Mouse (Mus musculus) small intestine, adult 2 months (tissue): Measurements from ENCODE around the gene Hcn3. TPM values are rescaled to one million over a fixed set of nuclear protein-coding genes. Genes with fewer than 3 reads are reported as not detected.

Experiments
- H3K27ac ChIP-seq: fragments of 200-500 bp; 2 replicates; pipeline ENCODE4 v1.5.1; 2012; ENCODE audit warnings: low read depth, low read length, control low read depth, inconsistent platforms; ENCODE audit not compliant: insufficient read depth
- H3K27me3 ChIP-seq: fragments of 200-500 bp; 2 replicates; pipeline ENCODE4 v1.6.1; 2012; ENCODE audit warnings: mild to moderate bottlenecking, moderate library complexity, low read length, inconsistent platforms; ENCODE audit not compliant: control insufficient read depth, insufficient read depth
- H3K36me3 ChIP-seq: fragments of 200-500 bp; 2 replicates; pipeline ENCODE4 v1.6.1; 2012; ENCODE audit warnings: mild to moderate bottlenecking, low read length, control low read depth, inconsistent platforms; ENCODE audit not compliant: control insufficient read depth, insufficient read depth
- H3K4me1 ChIP-seq: fragments of 200-500 bp; 2 replicates; pipeline ENCODE4 v1.6.1; 2012; ENCODE audit warnings: low read length, inconsistent platforms, mixed read lengths; ENCODE audit not compliant: control insufficient read depth, insufficient read depth, insufficient read length
- H3K4me3 ChIP-seq: fragments of 200-500 bp; 2 replicates; pipeline ENCODE4 v1.5.1; 2012; ENCODE audit warnings: low read depth, mild to moderate bottlenecking, control low read depth, inconsistent platforms, low read length, moderate library complexity
- CTCF ChIP-seq: fragments of 200-500 bp; IDR thresholded peaks from 2 replicates; pipeline ENCODE4 v1.5.1; 2012; ENCODE audit warnings: low read depth, mild to moderate bottlenecking, control low read depth, inconsistent platforms, low read length, moderate library complexity, mixed read lengths; ENCODE audit not compliant: insufficient replicate concordance, insufficient read length; ENCODE audit errors: extremely low read depth
- POLR2A ChIP-seq: fragments of 200-500 bp; IDR thresholded peaks from 2 replicates; pipeline ENCODE4 v1.6.1; 2012; ENCODE audit warnings: low read depth, mild to moderate bottlenecking, control low read depth, inconsistent platforms, low read length, moderate library complexity
- WGBS: fragments of 180-500 bp; shearing (Covaris S2); methylation state at CpG from one replicate; pipeline ENCODE4 v1.1.7; 2018; 5-methylcytosine and 5-hydroxymethylcytosine counted together
- polyA plus RNA-seq: library from polyadenylated mRNA; depleted of rRNA; stranded (reverse); fragments of >200 nt; gene quantifications from 2 replicates; pipeline ENCODE4 v1.2.3, GENCODE M21; 2012

Hcn3 gene
- polyA plus RNA-seq, 1 experiment: 1.3 TPM

DNA sequence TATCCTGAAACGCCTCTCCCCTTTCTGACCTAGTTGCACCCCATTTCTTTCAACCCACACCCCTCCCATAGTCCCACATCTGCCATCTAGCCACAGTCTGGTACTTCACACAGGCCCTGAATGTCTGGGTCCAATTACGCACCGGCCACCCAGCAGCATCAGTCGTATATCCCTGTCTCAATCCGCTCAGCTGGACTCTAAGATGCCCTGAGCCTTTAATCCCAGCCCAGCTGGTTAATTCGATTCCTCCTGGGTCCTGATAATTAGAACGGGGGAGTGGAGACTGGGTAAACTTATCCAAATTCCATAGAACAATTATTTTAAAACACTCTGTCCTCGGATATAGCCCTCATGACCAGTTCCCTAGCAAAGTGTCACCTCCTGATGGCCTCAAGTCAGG lies 14.4 kb downstream of the Hcn3 start:
- no peak overlapping the region for H3K4me3 ChIP-seq
- H3K27ac ChIP-seq: no peak overlapping the region
- H3K36me3 ChIP-seq: peaks cover 50% of the 10 kb centered on the region
- H3K27me3 ChIP-seq: peaks cover 3% of the 10 kb centered on the region; the same call in 1 of the 2 replicates
- no peak for TF ChIP-seq CTCF
- TF ChIP-seq POLR2A: no peak
- WGBS: 85% methylated on average over 8 of the region's 8 CpGs
- H3K4me1 ChIP-seq: peaks cover 10% of the 10 kb centered on the region

DNA sequence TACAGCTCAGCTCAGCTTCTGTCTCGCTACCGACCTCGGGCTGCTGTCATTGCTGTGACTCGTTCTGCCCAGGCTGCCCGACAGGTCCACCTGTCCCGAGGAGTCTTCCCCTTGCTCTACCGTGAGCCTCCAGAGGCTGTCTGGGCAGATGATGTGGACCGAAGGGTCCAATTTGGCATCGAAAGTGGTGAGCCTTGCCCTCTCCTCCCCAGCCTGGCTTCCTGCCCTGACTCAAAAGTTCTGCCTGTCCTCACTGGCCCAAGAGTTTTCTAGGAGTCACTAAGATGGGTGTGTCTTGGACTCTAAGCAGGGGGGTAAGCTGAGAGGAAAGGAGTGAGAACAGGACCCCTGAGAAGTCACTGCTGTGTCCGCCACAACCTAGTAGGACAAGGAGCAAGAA lies 15.2 kb downstream of the Hcn3 start:
- peaks cover 2% of the 10 kb centered on the region; the same call in 1 of the 2 replicates for H3K27me3 ChIP-seq
- no peak for TF ChIP-seq CTCF
- TF ChIP-seq POLR2A: no peak
- 82% methylated on average over 10 of the region's 10 CpGs for WGBS
- no peak overlapping the region for H3K27ac ChIP-seq
- peaks cover 10% of the 10 kb centered on the region for H3K4me1 ChIP-seq
- H3K4me3 ChIP-seq: no peak overlapping the region
- peaks cover 52% of the 10 kb centered on the region for H3K36me3 ChIP-seq

DNA sequence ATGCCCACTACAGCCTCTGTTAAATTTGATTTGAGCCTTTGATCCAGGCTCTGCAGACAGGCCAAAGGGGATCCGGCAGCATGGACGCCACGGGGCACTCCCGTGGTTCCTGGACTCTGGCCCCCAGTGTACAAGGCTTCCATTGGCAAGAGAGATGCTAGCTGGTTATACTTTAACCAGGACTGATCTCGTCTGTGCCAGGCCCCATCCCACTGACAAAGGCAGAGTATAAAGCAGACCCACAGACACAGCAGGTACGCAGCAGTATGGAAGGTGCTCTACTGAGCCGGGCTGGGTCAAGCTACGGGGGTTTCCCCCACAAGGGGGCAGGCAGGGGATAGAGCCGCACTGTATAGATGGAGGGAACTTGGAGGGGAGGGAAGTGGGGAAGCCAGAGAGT lies 23.6 kb downstream of the Hcn3 start:
- 19% methylated on average over 9 of the region's 9 CpGs for WGBS
- peaks cover 32% of the 10 kb centered on the region for H3K4me1 ChIP-seq

DNA sequence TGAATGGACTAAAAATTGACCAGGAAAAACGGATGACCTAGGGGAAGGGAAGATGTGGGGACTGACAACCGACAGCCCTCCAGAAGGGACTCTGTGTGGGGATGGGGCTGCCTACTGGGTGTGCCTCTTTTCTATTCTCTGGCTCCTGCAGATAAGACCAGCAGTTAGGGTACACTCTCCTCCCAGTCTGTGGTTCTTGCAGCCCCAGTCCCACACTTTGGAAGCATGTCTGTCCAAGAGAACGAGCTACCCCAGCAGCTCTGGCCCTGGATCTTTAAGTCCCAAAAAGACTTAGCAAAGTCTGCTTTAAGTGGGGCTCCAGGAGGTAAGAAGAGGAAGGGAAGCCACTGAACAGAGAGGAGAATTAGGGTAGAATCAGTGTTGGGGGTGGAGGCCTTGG lies 24.0 kb downstream of the Hcn3 start, which contains the start of gene Pklr:
TSS of gene Pklr (plus strand) at position 185 of the 400 bp plus-strand sequence.
- 34% methylated on average over 3 of the region's 3 CpGs for WGBS
- Histone ChIP-seq H3K4me1 (peaks cover 32% of the 10 kb centered on the region), H3K36me3 (peaks cover 5% of the 10 kb centered on the region), H3K27me3 (no peaks in the 10 kb centered on the region), H3K4me3 (peak within 1 kb of the TSS; percentile 75), H3K27ac (peak within 1 kb of the TSS; percentile 91)
- no peak for TF ChIP-seq POLR2A
- no peak for TF ChIP-seq CTCF

More for the DNA sequence above, 23.6 kb downstream of the Hcn3 start:
- Histone ChIP-seq H3K27me3 (no peaks in the 10 kb centered on the region), H3K27ac (peak overlapping the region; percentile 91), H3K36me3 (peaks cover 9% of the 10 kb centered on the region), H3K4me3 (peak overlapping the region; percentile 75)
- TF ChIP-seq CTCF: 0 out of 2 replicates have a peak, but pooled peaks have one; percentile 19
- peak; percentile 99 for TF ChIP-seq POLR2A

DNA sequence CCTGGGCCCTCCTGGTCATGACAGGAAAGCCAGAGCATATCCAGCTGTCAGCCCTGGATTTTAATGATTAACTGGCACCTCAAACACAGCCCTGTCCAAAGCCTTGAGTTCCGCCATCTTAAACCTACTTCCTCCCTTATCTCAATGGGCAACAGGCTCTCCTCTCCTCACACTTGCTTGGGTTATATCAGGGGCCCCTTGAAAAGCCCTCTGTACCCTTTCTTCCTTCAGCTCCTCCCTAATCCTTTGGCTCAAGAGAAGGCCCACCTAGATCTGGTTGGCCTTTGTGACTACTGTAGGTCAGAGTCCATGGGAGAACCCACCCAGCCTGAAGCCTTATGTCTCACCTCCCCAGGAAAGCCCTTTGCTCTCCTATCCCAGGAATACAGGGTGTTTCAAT lies 26.2 kb downstream of the Hcn3 start:
- Histone ChIP-seq H3K27ac (peak overlapping the region; percentile 52), H3K27me3 (no peaks in the 10 kb centered on the region), H3K4me1 (peaks cover 32% of the 10 kb centered on the region), H3K36me3 (no peaks in the 10 kb centered on the region), H3K4me3 (no peak overlapping the region)
- 27% methylated on average over 1 of the region's 1 CpGs for WGBS
- TF ChIP-seq POLR2A (no peak), CTCF (no peak)

DNA sequence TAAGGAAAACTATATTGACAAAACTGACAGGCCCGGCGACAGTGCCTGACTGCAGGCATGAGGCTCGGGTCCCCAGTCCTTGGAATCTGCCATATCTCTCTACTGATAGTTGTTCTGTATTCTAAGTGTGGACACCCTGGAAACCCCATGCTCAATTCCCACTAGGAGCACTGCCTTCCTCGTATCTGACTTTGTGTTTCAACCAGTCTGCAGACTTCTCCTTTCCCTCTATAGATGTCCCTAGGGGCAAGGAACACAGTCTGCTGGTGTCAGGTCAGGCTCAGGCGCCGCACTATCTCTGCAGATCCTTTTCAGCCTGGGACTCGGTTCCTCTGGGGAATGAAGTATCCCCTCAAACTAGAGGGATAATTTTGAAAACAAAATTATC lies 26.9 kb downstream of the Hcn3 start:
- Histone ChIP-seq H3K4me1 (peaks cover 29% of the 10 kb centered on the region), H3K27ac (peak overlapping the region; percentile 52), H3K27me3 (no peaks in the 10 kb centered on the region), H3K36me3 (no peaks in the 10 kb centered on the region), H3K4me3 (no peak overlapping the region)
- WGBS: 69% methylated on average over 7 of the region's 7 CpGs
- TF ChIP-seq POLR2A (no peak), CTCF (no peak)

DNA sequence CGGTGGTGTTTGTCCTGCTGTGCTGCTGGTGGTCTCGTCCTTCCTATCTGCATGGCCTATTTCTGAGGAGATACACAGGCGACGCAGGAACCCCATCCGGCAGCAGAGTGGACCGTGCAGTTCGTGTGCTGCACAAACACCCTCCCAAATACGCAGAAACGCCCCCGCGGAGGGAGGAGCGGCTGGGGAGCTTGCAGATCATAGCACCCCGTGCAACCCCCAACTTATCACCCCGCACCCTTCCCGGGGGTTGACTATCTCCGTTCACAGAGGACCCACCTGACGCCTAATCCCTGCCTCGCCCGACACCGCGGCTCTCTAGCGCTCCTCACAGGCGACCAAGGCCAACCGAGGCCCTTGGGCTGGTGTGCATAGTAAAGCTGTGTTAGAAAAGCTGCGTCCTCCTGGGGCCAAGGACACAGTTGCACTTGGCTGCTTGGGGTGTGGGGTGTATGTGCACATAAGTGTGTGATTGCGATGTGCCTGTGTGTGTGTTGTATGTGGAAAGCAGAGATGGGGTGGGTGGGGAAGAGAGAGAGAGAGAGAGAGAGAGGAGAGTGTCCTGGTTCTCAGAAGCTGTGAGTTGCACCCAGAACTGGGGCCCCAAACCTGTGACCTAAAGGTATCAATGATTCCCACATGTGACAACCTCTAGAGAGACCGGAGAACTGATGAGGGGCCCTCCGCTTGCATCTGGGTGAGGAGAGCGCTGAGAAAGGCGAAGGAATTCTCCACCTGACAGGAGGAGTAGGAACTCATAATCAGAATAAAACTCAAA lies 27.5 kb downstream of the Hcn3 start:
- TF ChIP-seq POLR2A (no peak), CTCF (no peak)
- Histone ChIP-seq H3K36me3 (no peaks in the 10 kb centered on the region), H3K27ac (no peak overlapping the region), H3K4me3 (peak overlapping the region; percentile 28; the same call in 1 of the 2 replicates), H3K4me1 (peaks cover 29% of the 10 kb centered on the region), H3K27me3 (no peaks in the 10 kb centered on the region)
- 26% methylated on average over 30 of the region's 30 CpGs for WGBS
